Mouse (Mus musculus) liver, embryonic 12.5 days (tissue): ENCODE results near the gene Atg7. TPM values are rescaled to one million over a fixed set of nuclear protein-coding genes. Genes with fewer than 3 reads are reported as not detected.
"Not testable (repeated sequence)": the region's sequence is repeated elsewhere in the genome, so short reads cannot be mapped to it uniquely, and the experiment has no call there.

ENCODE experiments used
- ATAC-seq: fragments of 200-750 bp; cut with Nextera tagmentation; 2 replicates; pipeline ENCODE4 v1.8.0; 2017; ENCODE audit warnings: moderate number of reproducible peaks, mild to moderate bottlenecking, moderate library complexity
- H3K27ac ChIP-seq: fragments of 300-500 bp; sonication (generic); 2 replicates; pipeline ENCODE4 v1.5.1; 2016; ENCODE audit warnings: mild to moderate bottlenecking
- H3K27me3 ChIP-seq: fragments of 300-500 bp; sonication (generic); replicated peaks from 2 replicates; pipeline ENCODE4 v1.6.1; 2016; ENCODE audit warnings: mild to moderate bottlenecking, moderate library complexity
- H3K36me3 ChIP-seq: fragments of 300-500 bp; sonication (generic); 2 replicates; pipeline ENCODE4 v1.6.1; 2016; ENCODE audit warnings: mild to moderate bottlenecking, moderate library complexity
- H3K4me1 ChIP-seq: fragments of 300-500 bp; sonication (generic); 2 replicates; pipeline ENCODE4 v1.6.1; 2016
- H3K4me2 ChIP-seq: fragments of 300-500 bp; sonication (generic); 2 replicates; pipeline ENCODE4 v1.6.1; 2016; ENCODE audit warnings: mild to moderate bottlenecking, moderate library complexity
- H3K4me3 ChIP-seq: fragments of 300-500 bp; sonication (generic); 2 replicates; pipeline ENCODE4 v1.5.1; 2016; ENCODE audit warnings: mild to moderate bottlenecking, moderate library complexity
- H3K9ac ChIP-seq: fragments of 300-500 bp; sonication (generic); 2 replicates; pipeline ENCODE4 v1.6.1; 2016; ENCODE audit warnings: mild to moderate bottlenecking, moderate library complexity
- H3K9me3 ChIP-seq: fragments of 300-500 bp; sonication (generic); replicated peaks from 2 replicates; pipeline ENCODE4 v1.6.1; 2016; ENCODE audit warnings: mild to moderate bottlenecking, moderate library complexity
- WGBS: fragments of 180-500 bp; shearing (Covaris S2); methylation state at CpG from one replicate; pipeline ENCODE4 v1.1.7; 2016; ENCODE audit not compliant: insufficient replicate concordance; 5-methylcytosine and 5-hydroxymethylcytosine counted together
- polyA plus RNA-seq: library from polyadenylated mRNA; unstranded; fragments of >200 nt; fragmentation: Nextera tagmentation; extraction: Ambion mirVana; gene quantifications from 2 replicates; pipeline ENCODE4 v1.2.1, GENCODE M21; 2016

Atg7 gene
- polyA plus RNA-seq, 1 experiment from 2014 or later, result 15.0 TPM

DNA sequence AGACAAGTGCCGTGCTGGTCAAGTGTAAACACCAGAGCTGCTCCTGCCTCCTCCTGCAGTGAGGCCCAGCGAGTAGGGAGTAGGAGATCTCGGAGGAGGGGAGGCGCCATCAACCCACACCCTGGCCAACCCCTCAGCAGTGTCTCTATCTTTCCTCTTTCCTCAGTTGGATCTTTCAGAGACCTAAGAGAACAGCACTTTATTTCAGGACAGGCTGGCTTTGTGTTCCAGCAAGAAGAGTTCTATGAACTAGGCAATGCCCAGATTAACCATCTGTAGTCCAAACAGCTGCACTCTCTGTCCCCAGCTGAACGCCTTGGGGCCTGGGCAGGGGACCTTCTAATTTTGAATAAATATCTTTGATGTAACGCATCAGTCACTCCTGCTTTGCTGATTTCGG lies 239.8 kb downstream of the Atg7 start:
- 37% methylated on average over 7 of the region's 7 CpGs for WGBS
- peak overlapping the region; percentile 20 for H3K9ac ChIP-seq
- H3K27me3 ChIP-seq, result no peaks in the 10 kb centered on the region
- peak; percentile 31; the same call in 1 of the 2 replicates for ATAC-seq
- no peak overlapping the region for H3K4me3 ChIP-seq
- peak overlapping the region; percentile 65 for H3K27ac ChIP-seq
- H3K9me3 ChIP-seq, result no peaks in the 10 kb centered on the region
- H3K4me2 ChIP-seq, result peak overlapping the region; percentile 31
- H3K4me1 ChIP-seq, result peaks cover 87% of the 10 kb centered on the region
- H3K36me3 ChIP-seq, result peaks cover 24% of the 10 kb centered on the region

DNA sequence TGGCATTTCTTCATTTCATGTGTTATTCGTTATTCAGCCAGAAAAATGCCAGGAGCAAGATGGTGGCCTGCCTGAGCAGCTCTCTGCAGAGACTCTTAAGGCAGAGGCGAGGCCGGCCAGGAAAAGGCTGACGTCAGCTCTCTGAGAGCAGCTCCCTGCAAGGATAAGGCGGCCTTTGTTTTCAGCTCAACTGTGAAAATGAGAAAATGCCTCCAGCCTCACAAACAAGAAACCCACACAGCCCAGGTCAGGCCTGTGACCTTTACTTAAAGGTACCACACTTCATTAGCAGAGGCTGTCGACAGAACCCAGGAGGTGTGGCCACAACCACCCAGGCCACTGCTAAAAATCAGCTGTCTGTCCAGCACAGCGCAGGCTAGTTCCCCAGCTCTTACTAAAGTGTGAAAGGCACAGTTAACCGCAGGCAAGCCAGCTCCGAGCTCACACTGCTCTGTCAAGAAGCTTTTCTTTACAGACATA lies 240.4 kb downstream of the Atg7 start:
- H3K27ac ChIP-seq, result peak overlapping the region; percentile 65
- peak overlapping the region; percentile 31 for H3K4me2 ChIP-seq
- 19% methylated on average over 9 of the region's 9 CpGs for WGBS
- no peaks in the 10 kb centered on the region for H3K9me3 ChIP-seq
- H3K27me3 ChIP-seq, result no peaks in the 10 kb centered on the region
- H3K36me3 ChIP-seq, result peaks cover 29% of the 10 kb centered on the region
- ATAC-seq, result peak; percentile 44
- H3K4me1 ChIP-seq, result peaks cover 85% of the 10 kb centered on the region
- peak overlapping the region; percentile 20; the same call in 1 of the 2 replicates for H3K9ac ChIP-seq
- no peak overlapping the region for H3K4me3 ChIP-seq

DNA sequence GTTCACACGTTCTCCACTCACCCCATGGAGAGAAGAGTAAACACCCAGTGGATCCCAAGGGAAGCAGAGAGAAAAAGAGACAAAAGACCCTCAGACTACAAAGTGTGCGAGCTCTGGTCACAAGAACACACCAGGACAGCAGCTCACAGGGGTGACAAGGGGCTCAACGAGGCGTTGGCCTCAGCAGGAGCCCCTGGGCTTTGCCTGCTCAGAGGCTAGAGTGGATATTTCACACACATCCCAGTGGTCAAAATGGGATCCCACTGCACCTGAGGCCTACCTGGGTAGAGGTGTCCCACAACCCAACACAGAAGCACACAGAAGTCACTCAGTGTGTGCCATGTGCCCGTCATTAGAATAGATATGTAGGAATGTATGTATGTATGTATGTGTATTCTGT lies 242.2 kb downstream of the Atg7 start:
- no peak for ATAC-seq
- no peak overlapping the region for H3K9ac ChIP-seq
- 80% methylated on average over 5 of the region's 5 CpGs for WGBS
- H3K27ac ChIP-seq, result no peak overlapping the region
- H3K36me3 ChIP-seq, result peaks cover 40% of the 10 kb centered on the region
- H3K4me3 ChIP-seq, result no peak overlapping the region
- peaks cover 77% of the 10 kb centered on the region for H3K4me1 ChIP-seq
- H3K27me3 ChIP-seq, result no peaks in the 10 kb centered on the region
- no peaks in the 10 kb centered on the region for H3K9me3 ChIP-seq
- no peak overlapping the region for H3K4me2 ChIP-seq

DNA sequence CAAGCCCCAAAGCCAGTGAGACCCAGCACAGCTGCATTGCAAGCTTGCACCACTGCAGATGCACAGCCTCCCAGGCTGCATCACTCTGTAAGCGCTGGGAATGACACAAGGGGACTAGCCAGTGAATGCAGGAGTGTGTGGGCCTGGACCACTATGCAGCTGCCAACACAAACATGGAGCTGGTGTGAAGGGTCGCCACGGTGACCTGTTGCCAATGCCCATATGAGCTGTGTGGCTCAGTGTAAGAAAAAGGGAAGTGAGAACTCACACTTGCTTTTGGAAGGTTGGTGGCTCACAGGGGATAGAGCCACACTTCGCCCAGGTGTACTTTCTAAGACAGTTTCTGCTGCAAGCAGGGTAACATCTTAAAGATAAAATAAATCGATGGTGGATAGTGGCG lies 243.1 kb downstream of the Atg7 start:
- Histone ChIP-seq H3K27me3 (no peaks in the 10 kb centered on the region), H3K36me3 (peaks cover 47% of the 10 kb centered on the region), H3K27ac (no peak overlapping the region), H3K4me3 (no peak overlapping the region), H3K4me1 (peaks cover 76% of the 10 kb centered on the region), H3K4me2 (no peak overlapping the region), H3K9me3 (no peaks in the 10 kb centered on the region), H3K9ac (no peak overlapping the region)
- no peak for ATAC-seq
- WGBS, result 72% methylated on average over 6 of the region's 6 CpGs

DNA sequence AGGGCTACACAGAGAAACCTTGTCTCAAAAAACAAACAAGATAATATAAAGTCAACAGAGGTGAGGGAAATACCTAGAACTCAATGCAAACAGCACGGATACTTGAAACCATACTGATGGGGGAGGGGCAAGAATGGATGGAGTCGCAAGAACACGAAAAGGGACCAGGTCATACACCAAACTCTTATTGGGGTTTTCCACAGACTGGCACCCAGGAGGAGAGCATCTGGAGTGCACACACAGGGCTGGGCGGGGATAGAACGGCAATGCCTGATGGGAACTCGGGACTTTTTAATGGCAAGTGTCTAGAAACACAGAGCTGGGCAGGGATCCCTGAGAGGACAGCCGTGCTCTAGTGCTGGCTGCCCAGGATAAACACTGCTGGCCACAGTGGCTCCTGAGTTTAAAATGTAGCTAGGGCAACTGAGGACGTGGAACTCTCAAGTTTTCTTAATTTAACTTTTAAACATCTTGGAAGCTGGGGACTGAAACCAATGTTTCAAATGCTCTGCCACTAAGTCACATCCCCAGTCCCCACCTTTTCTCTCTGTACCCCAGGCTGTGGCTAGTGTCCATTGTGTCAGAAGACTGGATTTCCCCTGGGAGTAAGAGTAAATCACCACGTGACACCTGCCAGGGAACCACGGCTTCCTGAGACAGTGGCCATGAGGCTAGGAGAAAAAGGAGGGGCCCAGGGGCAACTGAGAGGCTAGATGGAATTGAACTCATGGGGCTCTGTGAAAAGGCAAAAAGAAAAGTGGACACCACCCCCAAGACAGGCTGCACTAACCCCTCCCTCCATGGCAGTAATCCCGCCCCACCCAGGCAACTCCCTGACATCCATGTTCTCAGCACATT lies 243.8 kb downstream of the Atg7 start:
- Histone ChIP-seq H3K9me3 (no peaks in the 10 kb centered on the region), H3K4me2 (no peak overlapping the region), H3K4me3 (no peak overlapping the region), H3K4me1 (peaks cover 75% of the 10 kb centered on the region), H3K9ac (no peak overlapping the region), H3K27me3 (no peaks in the 10 kb centered on the region), H3K36me3 (peaks cover 47% of the 10 kb centered on the region), H3K27ac (no peak overlapping the region)
- ATAC-seq, result no peak
- WGBS, result 68% methylated on average over 11 of the region's 11 CpGs

DNA sequence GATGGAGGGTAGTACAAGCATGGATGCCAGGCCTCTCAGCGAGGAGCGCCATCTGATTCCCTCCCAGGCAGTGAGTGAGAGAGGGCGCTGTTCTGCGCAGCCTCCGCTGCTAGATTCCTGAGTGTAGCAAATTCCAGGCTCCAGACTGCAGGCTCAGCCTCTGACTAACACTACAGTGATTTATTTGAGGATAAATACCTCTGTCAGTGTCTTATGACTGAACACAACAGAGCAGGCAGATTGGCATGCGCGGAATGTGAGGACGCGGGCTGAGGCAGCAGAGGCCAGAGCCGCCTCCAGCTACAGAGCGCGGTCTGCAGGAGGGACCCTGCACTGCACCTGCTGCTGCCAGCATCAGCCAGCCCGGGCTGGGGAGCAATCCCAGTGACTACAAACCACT lies 246.0 kb downstream of the Atg7 start:
- peaks cover 75% of the 10 kb centered on the region for H3K4me1 ChIP-seq

DNA sequence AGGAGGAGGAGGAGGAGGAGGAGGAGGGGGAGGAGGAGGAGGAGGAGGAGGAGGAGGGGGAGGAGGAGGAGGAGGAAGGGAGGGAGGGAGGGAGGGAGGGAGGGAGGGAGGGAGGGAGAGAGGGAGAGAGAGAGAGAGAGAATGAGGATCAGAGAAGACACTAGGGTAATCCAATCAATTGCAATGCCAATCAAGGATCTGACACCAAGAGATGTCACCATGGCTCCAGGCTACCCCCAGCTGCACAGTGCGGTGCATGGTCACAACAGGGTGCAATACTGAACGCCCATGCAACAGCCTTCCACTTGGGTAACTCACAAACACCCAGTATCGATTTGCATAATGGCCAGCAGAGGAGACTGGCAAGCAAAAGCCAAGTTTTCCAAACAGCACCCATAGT lies 247.1 kb downstream of the Atg7 start:
- Histone ChIP-seq H3K36me3 (peaks cover 38% of the 10 kb centered on the region), H3K4me1 (peaks cover 79% of the 10 kb centered on the region)
- H3K27ac ChIP-seq, H3K27me3 ChIP-seq, H3K4me2 ChIP-seq, ATAC-seq, H3K9me3 ChIP-seq, H3K9ac ChIP-seq, H3K4me3 ChIP-seq: not testable (repeated sequence)
- 91% methylated on average over 3 of the region's 3 CpGs for WGBS

More for the DNA sequence above, 246.0 kb downstream of the Atg7 start:
- H3K27ac ChIP-seq, result no peak overlapping the region
- no peak overlapping the region for H3K4me3 ChIP-seq
- ATAC-seq, result no peak
- no peak overlapping the region for H3K9ac ChIP-seq
- no peaks in the 10 kb centered on the region for H3K9me3 ChIP-seq
- peaks cover 46% of the 10 kb centered on the region for H3K36me3 ChIP-seq
- WGBS, result 79% methylated on average over 13 of the region's 13 CpGs
- H3K4me2 ChIP-seq, result no peak overlapping the region
- no peaks in the 10 kb centered on the region for H3K27me3 ChIP-seq

DNA sequence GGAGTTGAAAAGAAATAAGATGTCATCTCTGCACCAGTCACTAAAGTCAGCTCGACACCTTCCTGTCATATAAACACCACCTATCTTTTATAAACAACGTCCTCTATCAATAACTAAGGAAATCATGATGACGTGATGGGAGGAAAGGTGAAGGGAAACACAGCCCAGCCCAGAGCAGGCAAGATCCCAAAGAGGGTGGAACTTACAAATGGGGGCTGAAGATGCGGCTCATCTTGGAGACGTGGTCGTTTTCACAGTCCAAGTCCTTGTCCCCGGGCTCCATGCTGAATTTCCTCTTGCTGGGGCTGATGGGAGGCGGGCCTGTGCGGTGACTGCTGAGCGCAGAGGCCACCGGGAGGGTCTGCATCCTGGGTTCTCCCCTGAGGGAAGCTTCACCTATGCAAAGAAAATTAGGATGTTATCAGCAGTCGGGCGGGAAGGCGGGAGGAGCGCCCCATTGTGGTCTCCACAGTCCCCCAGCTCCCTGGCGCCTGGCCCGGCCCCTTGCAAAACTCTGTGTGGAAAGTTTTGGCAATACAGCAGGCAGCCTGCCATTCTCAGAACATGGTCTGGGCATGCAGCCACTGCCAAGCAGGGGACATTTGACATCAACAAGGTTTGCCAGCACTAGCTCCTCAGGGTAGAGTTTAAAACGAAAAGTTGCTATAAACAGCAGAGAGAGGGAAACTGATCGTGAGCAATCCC lies 247.7 kb downstream of the Atg7 start:
- WGBS, result 63% methylated on average over 19 of the region's 19 CpGs
- H3K36me3 ChIP-seq, result peaks cover 39% of the 10 kb centered on the region
- no peaks in the 10 kb centered on the region for H3K9me3 ChIP-seq
- H3K27me3 ChIP-seq, result no peaks in the 10 kb centered on the region
- no peak overlapping the region for H3K4me2 ChIP-seq
- H3K27ac ChIP-seq, result peak overlapping the region; percentile 18; the same call in 1 of the 2 replicates
- no peak overlapping the region for H3K9ac ChIP-seq
- H3K4me3 ChIP-seq, result no peak overlapping the region
- no peak for ATAC-seq
- H3K4me1 ChIP-seq, result peaks cover 83% of the 10 kb centered on the region

DNA sequence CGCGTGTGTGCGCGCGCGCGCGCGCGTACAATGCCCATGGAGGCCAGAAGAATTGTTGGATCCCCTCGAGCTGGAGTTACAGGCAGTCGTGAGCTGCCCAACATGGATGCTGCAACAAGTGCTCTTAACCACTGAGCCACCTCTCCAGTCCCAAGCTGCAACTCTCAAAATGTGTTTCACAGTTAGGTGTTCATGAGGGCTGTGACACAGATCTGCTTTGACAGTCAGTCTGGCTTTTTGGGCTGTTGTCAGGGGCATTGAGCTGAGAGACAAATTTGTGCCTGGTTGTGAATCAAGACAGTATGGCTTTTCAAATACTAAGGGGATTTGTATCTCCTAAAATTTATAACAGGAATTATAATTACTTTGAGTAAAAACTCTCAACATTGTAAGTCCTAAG lies 248.4 kb downstream of the Atg7 start:
- Histone ChIP-seq H3K27me3 (no peaks in the 10 kb centered on the region), H3K27ac (peak overlapping the region; percentile 18; the same call in 1 of the 2 replicates), H3K4me2 (no peak overlapping the region), H3K4me3 (no peak overlapping the region), H3K9ac (no peak overlapping the region), H3K36me3 (peaks cover 36% of the 10 kb centered on the region), H3K4me1 (peaks cover 78% of the 10 kb centered on the region), H3K9me3 (no peaks in the 10 kb centered on the region)
- ATAC-seq, result no peak
- WGBS, result 93% methylated on average over 12 of the region's 12 CpGs

DNA sequence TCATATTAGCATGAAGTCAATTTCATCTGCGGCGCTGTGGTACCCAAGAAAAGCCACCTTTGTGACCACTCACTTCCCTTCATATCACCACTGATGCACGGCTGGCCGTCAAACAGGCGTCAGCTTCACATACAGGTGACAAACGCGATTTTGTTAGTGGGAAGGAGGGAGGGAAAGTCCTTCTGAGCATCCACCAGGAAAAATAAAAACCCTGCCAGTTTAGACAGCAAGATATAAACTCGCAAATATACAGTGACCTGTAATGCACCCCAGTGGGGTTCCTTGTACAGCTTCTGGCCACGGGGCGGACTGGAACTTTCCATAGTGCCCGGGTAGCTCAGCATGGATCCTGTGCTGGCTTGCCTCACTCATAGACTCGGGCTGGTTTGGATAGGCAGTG lies 248.9 kb downstream of the Atg7 start:
- no peak overlapping the region for H3K4me2 ChIP-seq
- ATAC-seq, result no peak
- no peaks in the 10 kb centered on the region for H3K27me3 ChIP-seq
- 75% methylated on average over 12 of the region's 12 CpGs for WGBS
- H3K4me3 ChIP-seq, result no peak overlapping the region
- peaks cover 73% of the 10 kb centered on the region for H3K4me1 ChIP-seq
- peaks cover 36% of the 10 kb centered on the region for H3K36me3 ChIP-seq
- no peak overlapping the region for H3K9ac ChIP-seq
- no peak overlapping the region for H3K27ac ChIP-seq
- no peaks in the 10 kb centered on the region for H3K9me3 ChIP-seq

DNA sequence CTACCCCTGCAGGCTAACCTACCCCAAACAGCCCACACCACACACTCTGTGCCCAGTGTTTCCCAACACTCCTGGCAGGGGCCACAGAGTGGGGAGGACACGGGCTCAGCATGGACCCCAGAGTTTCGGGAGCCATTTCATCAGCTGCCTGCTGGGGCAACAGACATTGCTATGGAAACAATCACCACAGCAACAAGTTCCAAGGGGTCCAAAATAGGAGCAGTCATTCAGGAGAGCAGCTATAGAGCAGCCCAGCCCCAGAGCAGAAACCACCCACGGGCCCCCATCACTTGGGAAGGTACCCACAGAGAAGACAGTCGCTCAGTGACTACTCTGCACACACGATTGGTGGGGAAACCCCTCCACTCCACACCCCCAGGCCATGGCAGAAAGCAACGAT lies 249.5 kb downstream of the Atg7 start:
- H3K9ac ChIP-seq, result no peak overlapping the region
- no peak overlapping the region for H3K4me2 ChIP-seq
- H3K27ac ChIP-seq, result 0 out of 2 replicates have a peak overlapping the region, but pooled peaks have one; percentile 24
- H3K9me3 ChIP-seq, result no peaks in the 10 kb centered on the region
- 62% methylated on average over 6 of the region's 6 CpGs for WGBS
- H3K4me3 ChIP-seq, result no peak overlapping the region
- peaks cover 36% of the 10 kb centered on the region for H3K36me3 ChIP-seq
- no peak for ATAC-seq
- H3K4me1 ChIP-seq, result peaks cover 67% of the 10 kb centered on the region
- no peaks in the 10 kb centered on the region for H3K27me3 ChIP-seq
